Mouse (Mus musculus): ENCODE data around the gene Plin2. TPM values are rescaled to one million over a fixed set of nuclear protein-coding genes. Genes with fewer than 3 reads are reported as not detected.
"Not testable (repeated sequence)": the region's sequence is repeated elsewhere in the genome, so short reads cannot be mapped to it uniquely, and the experiment has no call there.

Plin2 gene
- polyA plus RNA-seq, 1 experiment from 2014 or later = 69.5 TPM

- H3K9ac ChIP-seq; H3K4me3 ChIP-seq; H3K4me1 ChIP-seq; H3K9me3 ChIP-seq; H3K27me3 ChIP-seq (replicated peaks); H3K27ac ChIP-seq; H3K4me2 ChIP-seq (replicated peaks); ATAC-seq (ENCODE audit: low FRiP score, low read depth): not testable (repeated sequence)
- H3K36me3 ChIP-seq = peaks cover 47% of the 10 kb centered on the region
- WGBS = 92% methylated on average over 8 of the region's 8 CpGs
Observed at GRCm38 (mm10) chr4:86656410-86656809, 13.4 kb downstream of the Plin2 start.

GRCm38 (mm10) chr4:86651686-86652384, 18.0 kb downstream of the Plin2 start:
- no peak for ATAC-seq (ENCODE audit: low FRiP score, low read depth)
- H3K9me3 ChIP-seq = no peaks in the 10 kb centered on the region
- WGBS = 73% methylated on average over 10 of the region's 10 CpGs
- H3K4me1 ChIP-seq = no peaks in the 10 kb centered on the region
- no peaks in the 10 kb centered on the region for H3K27me3 ChIP-seq (replicated peaks)
- H3K27ac ChIP-seq = no peak overlapping the region
- no peak overlapping the region for H3K9ac ChIP-seq
- H3K4me2 ChIP-seq (replicated peaks) = no peak overlapping the region
- no peak overlapping the region for H3K4me3 ChIP-seq
- peaks cover 8% of the 10 kb centered on the region for H3K36me3 ChIP-seq

GRCm38 (mm10) chr4:86648394-86648793, 21.5 kb downstream of the Plin2 start:
- not testable (repeated sequence) for ATAC-seq (ENCODE audit: low FRiP score, low read depth); H3K4me1 ChIP-seq; H3K9ac ChIP-seq; H3K9me3 ChIP-seq; H3K4me3 ChIP-seq; H3K4me2 ChIP-seq (replicated peaks); H3K27me3 ChIP-seq (replicated peaks); H3K36me3 ChIP-seq; H3K27ac ChIP-seq
- WGBS = 91% methylated on average over 11 of the region's 13 CpGs

GRCm38 (mm10) chr4:86637561-86637960, 32.3 kb downstream of the Plin2 start:
- not testable (repeated sequence) for H3K9ac ChIP-seq; H3K27ac ChIP-seq; H3K9me3 ChIP-seq; H3K4me1 ChIP-seq; H3K36me3 ChIP-seq; ATAC-seq (ENCODE audit: low FRiP score, low read depth); H3K4me3 ChIP-seq; H3K27me3 ChIP-seq (replicated peaks); H3K4me2 ChIP-seq (replicated peaks)
- WGBS = 91% methylated on average over 9 of the region's 9 CpGs

GRCm38 (mm10) chr4:86634873-86635272, 35.0 kb downstream of the Plin2 start:
- not testable (repeated sequence) for H3K27me3 ChIP-seq (replicated peaks); H3K9me3 ChIP-seq; H3K36me3 ChIP-seq; H3K4me2 ChIP-seq (replicated peaks); H3K4me1 ChIP-seq; ATAC-seq (ENCODE audit: low FRiP score, low read depth); H3K4me3 ChIP-seq; H3K27ac ChIP-seq; H3K9ac ChIP-seq

- not testable (repeated sequence) for H3K9me3 ChIP-seq; H3K36me3 ChIP-seq; H3K27me3 ChIP-seq (replicated peaks); H3K4me3 ChIP-seq; H3K9ac ChIP-seq; H3K27ac ChIP-seq; ATAC-seq (ENCODE audit: low FRiP score, low read depth); H3K4me1 ChIP-seq; H3K4me2 ChIP-seq (replicated peaks)
Observed at GRCm38 (mm10) chr4:86634312-86634711, 35.5 kb downstream of the Plin2 start.

- H3K27ac ChIP-seq; H3K27me3 ChIP-seq (replicated peaks); H3K4me3 ChIP-seq; H3K9me3 ChIP-seq; H3K4me1 ChIP-seq; H3K4me2 ChIP-seq (replicated peaks); ATAC-seq (ENCODE audit: low FRiP score, low read depth); H3K36me3 ChIP-seq; H3K9ac ChIP-seq: not testable (repeated sequence)
- 76% methylated on average over 5 of the region's 5 CpGs for WGBS
Observed at GRCm38 (mm10) chr4:86632556-86632955, 37.3 kb downstream of the Plin2 start.

GRCm38 (mm10) chr4:86631831-86632230, 38.0 kb downstream of the Plin2 start:
- H3K4me2 ChIP-seq (replicated peaks) = no peak overlapping the region
- WGBS = 64% methylated on average over 4 of the region's 4 CpGs
- ATAC-seq (ENCODE audit: low FRiP score, low read depth) = no peak

GRCm38 (mm10) chr4:86626496-86626895, 43.4 kb downstream of the Plin2 start:
- WGBS = 93% methylated on average over 7 of the region's 7 CpGs

More at GRCm38 (mm10) chr4:86631831-86632230, 38.0 kb downstream of the Plin2 start:
- H3K4me1 ChIP-seq = no peaks in the 10 kb centered on the region
- H3K9me3 ChIP-seq = no peaks in the 10 kb centered on the region
- no peak overlapping the region for H3K27ac ChIP-seq
- no peaks in the 10 kb centered on the region for H3K27me3 ChIP-seq (replicated peaks)
- no peak overlapping the region for H3K9ac ChIP-seq
- no peak overlapping the region for H3K4me3 ChIP-seq
- H3K36me3 ChIP-seq = no peaks in the 10 kb centered on the region

GRCm38 (mm10) chr4:86625463-86625862, 44.4 kb downstream of the Plin2 start:
- H3K9ac ChIP-seq = no peak overlapping the region
- ATAC-seq (ENCODE audit: low FRiP score, low read depth) = no peak
- H3K9me3 ChIP-seq = no peaks in the 10 kb centered on the region
- no peaks in the 10 kb centered on the region for H3K27me3 ChIP-seq (replicated peaks)
- WGBS = 85% methylated on average over 5 of the region's 5 CpGs
- no peaks in the 10 kb centered on the region for H3K36me3 ChIP-seq
- no peaks in the 10 kb centered on the region for H3K4me1 ChIP-seq
- H3K27ac ChIP-seq = no peak overlapping the region
- no peak overlapping the region for H3K4me3 ChIP-seq
- no peak overlapping the region for H3K4me2 ChIP-seq (replicated peaks)

More at GRCm38 (mm10) chr4:86626496-86626895, 43.4 kb downstream of the Plin2 start:
- H3K27ac ChIP-seq; H3K4me3 ChIP-seq; H3K4me2 ChIP-seq (replicated peaks); H3K27me3 ChIP-seq (replicated peaks); H3K4me1 ChIP-seq; H3K9me3 ChIP-seq; H3K36me3 ChIP-seq; ATAC-seq (ENCODE audit: low FRiP score, low read depth); H3K9ac ChIP-seq: not testable (repeated sequence)

- not testable (repeated sequence) for H3K9ac ChIP-seq; H3K9me3 ChIP-seq; H3K4me3 ChIP-seq; H3K36me3 ChIP-seq; ATAC-seq (ENCODE audit: low FRiP score, low read depth); H3K27me3 ChIP-seq (replicated peaks); H3K4me1 ChIP-seq; H3K27ac ChIP-seq; H3K4me2 ChIP-seq (replicated peaks)
- 90% methylated on average over 1 of the region's 1 CpGs for WGBS
Observed at GRCm38 (mm10) chr4:86622532-86622931, 47.3 kb downstream of the Plin2 start.

GRCm38 (mm10) chr4:86622116-86622515, 47.7 kb downstream of the Plin2 start:
- WGBS = 83% methylated on average over 3 of the region's 3 CpGs
- H3K9me3 ChIP-seq = no peaks in the 10 kb centered on the region
- no peak overlapping the region for H3K9ac ChIP-seq
- no peak overlapping the region for H3K4me2 ChIP-seq (replicated peaks)
- no peaks in the 10 kb centered on the region for H3K36me3 ChIP-seq
- H3K4me3 ChIP-seq = no peak overlapping the region
- no peaks in the 10 kb centered on the region for H3K27me3 ChIP-seq (replicated peaks)
- ATAC-seq (ENCODE audit: low FRiP score, low read depth) = no peak
- H3K27ac ChIP-seq = no peak overlapping the region
- no peaks in the 10 kb centered on the region for H3K4me1 ChIP-seq

- Histone ChIP-seq H3K4me3 (no peak overlapping the region), H3K36me3 (no peaks in the 10 kb centered on the region), H3K9ac (no peak overlapping the region), H3K27me3 (replicated peaks) (no peaks in the 10 kb centered on the region), H3K4me1 (no peaks in the 10 kb centered on the region), H3K27ac (no peak overlapping the region), H3K9me3 (no peaks in the 10 kb centered on the region), H3K4me2 (replicated peaks) (no peak overlapping the region)
- no peak for ATAC-seq (ENCODE audit: low FRiP score, low read depth)
- 77% methylated on average over 2 of the region's 2 CpGs for WGBS
Observed at GRCm38 (mm10) chr4:86620506-86620905, 49.4 kb downstream of the Plin2 start.
